Mouse (Mus musculus): Measurements from ENCODE around the gene Olfr1432. TPM values are rescaled to one million over a fixed set of nuclear protein-coding genes. Genes with fewer than 3 reads are reported as not detected.
"Not testable (repeated sequence)": the region's sequence is repeated elsewhere in the genome, so short reads cannot be mapped to it uniquely, and the experiment has no call there.

Gene Olfr1432
- total RNA-seq (2022): not detected

- not testable (repeated sequence) for DNase-seq (ENCODE audit: low spot score in 2 of 2)
These were observed at the start of gene Olfr1432 for GRCm38 (mm10) chr19:12232496-12232895. Olfr1432 (minus strand) TSS chr19:12232596.

- DNase-seq (ENCODE audit: low spot score in 2 of 2): no peak
These were observed 47.2 kb upstream of the Olfr1432 start, which contains the start of gene Olfr1434 for GRCm38 (mm10) chr19:12279554-12279953. Olfr1434 (plus strand) TSS chr19:12279854.

- no peak for DNase-seq (ENCODE audit: low spot score in 2 of 2)
These were observed 28.3 kb upstream of the Olfr1432 start, which contains the start of gene Olfr235 for GRCm38 (mm10) chr19:12260732-12261131. Olfr235 (plus strand) TSS chr19:12261032.

GRCm38 (mm10) chr19:12241559-12241958 is 9.2 kb upstream of the Olfr1432 start, which contains the start of gene Olfr262:
Olfr262 (minus strand) TSS chr19:12241659.
- no peak for DNase-seq (ENCODE audit: low spot score in 2 of 2)

GRCm38 (mm10) chr19:12200334-12200733 is 32.1 kb downstream of the Olfr1432 start, which contains the start of gene Olfr1431:
Olfr1431 (plus strand) TSS chr19:12200634.
- DNase-seq (ENCODE audit: low spot score in 2 of 2): no peak

- not testable (repeated sequence) for DNase-seq (ENCODE audit: low spot score in 2 of 2)
These were observed 33.3 kb downstream of the Olfr1432 start for GRCm38 (mm10) chr19:12199076-12199475.

Other genes starting within 250 kb of the Olfr1432 start
- gene Olfr1423, start 191.3 kb downstream of the Olfr1432 start, total RNA-seq (2022): not detected
- not detected for gene Olfr1424, start 169.9 kb downstream of the Olfr1432 start, total RNA-seq (2022)
- gene Olfr1425, start 154.9 kb downstream of the Olfr1432 start, total RNA-seq (2022): not detected
- gene Olfr1426, start 140.6 kb downstream of the Olfr1432 start, total RNA-seq (2022): not detected
- not detected for gene Olfr1427, start 129.3 kb downstream of the Olfr1432 start, total RNA-seq (2022)
- not detected for gene Olfr1428, start 116.7 kb downstream of the Olfr1432 start, total RNA-seq (2022)
- gene Olfr76, start 109.4 kb downstream of the Olfr1432 start, total RNA-seq (2022): not detected
- not detected for gene Olfr1555-ps1, start 62.5 kb downstream of the Olfr1432 start, total RNA-seq (2022)
- not detected for gene Olfr1431, start 32.0 kb downstream of the Olfr1432 start, total RNA-seq (2022)
- gene Olfr262, start 9.1 kb upstream of the Olfr1432 start, total RNA-seq (2022): not detected
- gene Olfr235, start 28.4 kb upstream of the Olfr1432 start, total RNA-seq (2022): not detected
- not detected for gene Olfr1434, start 47.3 kb upstream of the Olfr1432 start, total RNA-seq (2022)
- not detected for gene Olfr1436, start 66.5 kb upstream of the Olfr1432 start, total RNA-seq (2022)
- gene Olfr1437, start 92.5 kb upstream of the Olfr1432 start, total RNA-seq (2022): not detected
- gene Olfr1438-ps1, start 103.3 kb upstream of the Olfr1432 start, total RNA-seq (2022): not detected
- gene Olfr1440, start 154.7 kb upstream of the Olfr1432 start, total RNA-seq (2022): not detected
- gene Olfr1441, start 184.8 kb upstream of the Olfr1432 start, total RNA-seq (2022): not detected
- gene Pfpl, start 195.3 kb upstream of the Olfr1432 start, total RNA-seq (2022): not detected
- 100 to 1,000 TPM in 2 of 4 experiments, 1 to 10 TPM in 2; 7.5 to 158 (median 61.7) TPM for gene Mpeg1, start 228.2 kb upstream of the Olfr1432 start, total RNA-seq (2022)

Data from layer of hippocampus, adult 8-10 months (tissue).